Mouse (Mus musculus) stomach, embryonic 16.5 days (tissue): ENCODE measurements around the gene Gm49392. TPM values are rescaled to one million over a fixed set of nuclear protein-coding genes. Genes with fewer than 3 reads are reported as not detected.
"Not testable (repeated sequence)": the region's sequence is repeated elsewhere in the genome, so short reads cannot be mapped to it uniquely, and the experiment has no call there.

Source experiments
- ATAC-seq: fragments of 200-750 bp; cut with Nextera tagmentation; 2 replicates; pipeline ENCODE4 v1.8.0; 2017; ENCODE audit warnings: moderate number of reproducible peaks, moderate TSS enrichment; ENCODE audit not compliant: insufficient read depth, low FRiP score
- H3K27ac ChIP-seq: fragments of 300-500 bp; sonication (generic); 2 replicates; pipeline ENCODE4 v1.5.1; 2014; ENCODE audit warnings: low read length
- H3K27me3 ChIP-seq: fragments of 300-500 bp; sonication (generic); 2 replicates; pipeline ENCODE4 v1.6.1; 2014; ENCODE audit warnings: low read length, control low read depth, mixed read lengths; ENCODE audit not compliant: control insufficient read depth, insufficient read depth
- H3K36me3 ChIP-seq: fragments of 300-500 bp; sonication (generic); 2 replicates; pipeline ENCODE4 v1.6.1; 2014; ENCODE audit warnings: low read length; ENCODE audit not compliant: control insufficient read depth, insufficient read depth
- H3K4me1 ChIP-seq: fragments of 300-500 bp; sonication (generic); 2 replicates; pipeline ENCODE4 v1.6.1; 2014; ENCODE audit warnings: low read length, control low read depth, mixed read lengths; ENCODE audit not compliant: control insufficient read depth, insufficient read depth
- H3K4me2 ChIP-seq: fragments of 300-500 bp; sonication (generic); 2 replicates; pipeline ENCODE4 v1.6.1; 2014; ENCODE audit warnings: low read depth, low read length, mixed read lengths
- H3K4me3 ChIP-seq: fragments of 300-500 bp; sonication (generic); replicated peaks from 2 replicates; pipeline ENCODE4 v1.5.1; 2014; ENCODE audit warnings: mild to moderate bottlenecking, low read length
- H3K9ac ChIP-seq: fragments of 300-500 bp; sonication (generic); 2 replicates; pipeline ENCODE4 v1.6.1; 2014; ENCODE audit warnings: low read length
- H3K9me3 ChIP-seq: fragments of 300-500 bp; sonication (generic); replicated peaks from 2 replicates; pipeline ENCODE4 v1.6.1; 2016; ENCODE audit warnings: low read length, control low read depth; ENCODE audit not compliant: control insufficient read depth
- WGBS: fragments of 180-500 bp; shearing (Covaris S2); extraction: QIAGEN DNeasy Blood & Tissue Kit; methylation state at CpG from one replicate; pipeline ENCODE4 v1.1.7; 2014; 5-methylcytosine and 5-hydroxymethylcytosine counted together
- polyA plus RNA-seq: library from polyadenylated mRNA; unstranded; fragments of >200 nt; fragmentation: Nextera tagmentation; extraction: Ambion mirVana; gene quantifications from 2 replicates; pipeline ENCODE4 v1.2.1, GENCODE M21; 2015

Gm49392 gene
- 0.19 and 0.50 TPM in 2 replicates for polyA plus RNA-seq

GRCm38 (mm10) chr13:60896794-60897193 lies at the start of gene Gm49392:
TSS of gene Gm49392 (minus strand) at chr13:60896894.
- WGBS: 91% methylated on average over 7 of the region's 8 CpGs
- not testable (repeated sequence) for H3K9ac ChIP-seq, H3K9me3 ChIP-seq, H3K27me3 ChIP-seq, H3K4me3 ChIP-seq, H3K36me3 ChIP-seq, ATAC-seq, H3K27ac ChIP-seq, H3K4me2 ChIP-seq, H3K4me1 ChIP-seq

DNA sequence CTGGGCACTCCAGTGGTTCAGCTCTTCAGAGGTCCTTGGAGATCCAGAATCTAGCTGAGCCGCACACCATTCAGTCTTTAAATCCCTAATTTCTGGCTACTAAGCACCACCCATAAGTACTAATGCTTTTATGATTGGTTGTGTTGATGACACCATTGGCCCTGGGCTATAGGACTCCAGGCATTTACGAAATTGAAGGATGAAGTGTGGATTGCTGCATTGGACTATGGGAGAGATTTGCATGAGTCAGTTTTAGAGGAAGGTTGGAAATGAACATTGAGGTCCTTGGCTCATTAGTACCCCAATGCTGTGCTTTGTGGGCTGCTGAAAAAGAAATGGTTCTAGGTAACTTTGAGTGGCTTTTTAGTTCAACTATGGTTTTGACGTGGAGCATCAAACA lies 45.2 kb upstream of the Gm49392 start, which contains the start of gene Tpbpa:
Gene Tpbpa (minus strand): TSS at position 101 of the 400 bp plus-strand sequence.
- H3K4me3 ChIP-seq, H3K27me3 ChIP-seq, H3K4me1 ChIP-seq, ATAC-seq, H3K9me3 ChIP-seq, H3K4me2 ChIP-seq, H3K36me3 ChIP-seq, H3K9ac ChIP-seq, H3K27ac ChIP-seq: not testable (repeated sequence)
- 73% methylated on average over 3 of the region's 3 CpGs for WGBS

GRCm38 (mm10) chr13:60936500-60936901 lies 39.8 kb upstream of the Gm49392 start, which contains the start of the genes Gm49391 and Ctla2a:
TSS of gene Gm49391 (minus strand) at chr13:60936571.
TSS of gene Ctla2a (minus strand) at chr13:60936625.
- 57% methylated on average over 5 of the region's 5 CpGs for WGBS
- peak; percentile 62; the same call in 1 of the 2 replicates for ATAC-seq

GRCm38 (mm10) chr13:60935490-60935889 lies 38.8 kb upstream of the Gm49392 start, which contains the start of gene Gm49393:
TSS of gene Gm49393 (minus strand) at chr13:60935590.
- ATAC-seq, H3K9me3 ChIP-seq, H3K27me3 ChIP-seq, H3K4me3 ChIP-seq, H3K4me1 ChIP-seq, H3K36me3 ChIP-seq, H3K9ac ChIP-seq, H3K4me2 ChIP-seq, H3K27ac ChIP-seq: not testable (repeated sequence)
- WGBS: 79% methylated on average over 2 of the region's 2 CpGs

More at GRCm38 (mm10) chr13:60936500-60936901, 39.8 kb upstream of the Gm49392 start, which contains the start of the genes Gm49391 and Ctla2a:
- Histone ChIP-seq H3K9me3 (no peaks in the 10 kb centered on the region), H3K4me3 (no peak within 1 kb of the TSS), H3K27ac (no peak within 1 kb of the TSS), H3K9ac (no peak within 1 kb of the TSS), H3K27me3 (no peaks in the 10 kb centered on the region), H3K4me2 (no peak within 1 kb of the TSS), H3K36me3 (no peaks in the 10 kb centered on the region), H3K4me1 (no peaks in the 10 kb centered on the region)

- H3K27ac ChIP-seq, H3K9me3 ChIP-seq, H3K9ac ChIP-seq, H3K4me1 ChIP-seq, ATAC-seq, H3K4me2 ChIP-seq, H3K36me3 ChIP-seq, H3K4me3 ChIP-seq, H3K27me3 ChIP-seq: not testable (repeated sequence)
- WGBS: 84% methylated on average over 2 of the region's 2 CpGs
These were observed 8.1 kb upstream of the Gm49392 start, which contains the start of gene Tpbpb for GRCm38 (mm10) chr13:60904780-60905179. TSS of gene Tpbpb (minus strand) at chr13:60904880.

- no peaks in the 10 kb centered on the region for H3K27me3 ChIP-seq
- no peaks in the 10 kb centered on the region for H3K9me3 ChIP-seq
- no peak within 1 kb of the TSS for H3K9ac ChIP-seq
- H3K4me2 ChIP-seq: no peak within 1 kb of the TSS
- H3K27ac ChIP-seq: no peak within 1 kb of the TSS
- no peaks in the 10 kb centered on the region for H3K4me1 ChIP-seq
- WGBS: 61% methylated on average over 3 of the region's 3 CpGs
- ATAC-seq: peak; percentile 47
- no peak within 1 kb of the TSS for H3K4me3 ChIP-seq
- H3K36me3 ChIP-seq: no peaks in the 10 kb centered on the region
These were observed 634 bp upstream of the Gm49392 start, which contains the start of gene Ctla2b for GRCm38 (mm10) chr13:60897328-60897727. TSS of gene Ctla2b (minus strand) at chr13:60897447.

DNA sequence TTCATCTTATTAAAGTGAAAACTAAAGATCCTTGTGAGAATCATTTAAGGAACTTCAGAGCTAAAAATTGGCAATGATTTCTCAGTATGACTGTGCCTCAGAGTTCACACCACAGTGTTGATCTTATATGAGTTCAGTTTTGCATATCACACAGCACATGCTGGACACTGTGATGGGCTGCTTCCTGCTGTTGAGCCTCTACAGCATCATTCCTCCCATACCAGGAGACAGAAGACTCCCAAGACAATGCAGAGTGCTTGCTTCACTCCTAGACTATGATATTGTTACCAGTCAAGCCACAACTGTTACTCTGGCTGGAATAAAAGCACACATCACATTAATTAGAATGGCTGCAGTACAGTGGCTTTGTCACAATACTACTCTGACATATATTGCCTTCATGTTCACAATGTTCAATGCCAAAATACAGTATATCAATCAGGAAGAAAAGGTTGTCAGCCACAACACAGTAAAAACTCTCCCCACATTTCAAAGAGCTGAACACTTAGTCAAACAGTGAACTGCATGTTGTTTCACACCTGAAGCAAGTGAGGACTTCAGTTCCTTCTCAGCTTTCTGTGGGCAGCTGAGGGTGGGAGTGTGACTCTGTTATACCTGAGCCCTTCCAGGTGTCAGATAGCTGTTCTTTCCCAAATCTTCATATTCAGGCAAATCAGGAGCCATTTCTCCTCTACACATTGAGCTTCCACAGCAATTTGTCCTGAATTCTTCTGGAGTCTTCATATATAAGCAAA lies 1.1 kb downstream of the Gm49392 start:
- ATAC-seq: no peak
- Histone ChIP-seq H3K9ac (no peak overlapping the region), H3K27me3 (no peaks in the 10 kb centered on the region), H3K9me3 (no peaks in the 10 kb centered on the region), H3K4me3 (no peak overlapping the region), H3K4me1 (no peaks in the 10 kb centered on the region), H3K4me2 (no peak overlapping the region), H3K27ac (no peak overlapping the region), H3K36me3 (no peaks in the 10 kb centered on the region)

DNA sequence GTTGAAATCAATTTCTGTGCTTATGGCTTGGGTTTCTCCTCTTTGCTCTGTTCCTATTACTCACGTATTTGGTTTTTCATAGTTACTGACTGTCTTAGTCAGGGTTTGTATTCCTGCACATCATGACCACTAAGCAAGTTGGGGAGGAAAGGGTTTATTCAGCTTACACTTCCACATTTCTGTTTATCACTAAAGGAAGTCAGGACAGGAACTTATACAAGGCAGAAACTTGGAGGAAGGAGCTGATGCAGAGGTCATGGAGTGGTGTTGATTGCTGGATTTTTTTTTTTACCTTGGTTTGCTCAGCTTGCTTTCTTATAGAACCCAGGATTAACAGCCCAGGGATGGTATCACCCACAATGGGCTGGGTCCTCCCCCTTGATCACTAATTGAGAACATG lies 4.4 kb downstream of the Gm49392 start:
- no peak overlapping the region for H3K27ac ChIP-seq
- H3K4me2 ChIP-seq: no peak overlapping the region
- H3K36me3 ChIP-seq: no peaks in the 10 kb centered on the region
- H3K4me1 ChIP-seq: no peaks in the 10 kb centered on the region
- WGBS: 76% methylated on average over 1 of the region's 1 CpGs
- H3K9me3 ChIP-seq: no peaks in the 10 kb centered on the region
- no peak for ATAC-seq
- no peaks in the 10 kb centered on the region for H3K27me3 ChIP-seq
- no peak overlapping the region for H3K9ac ChIP-seq
- no peak overlapping the region for H3K4me3 ChIP-seq

GRCm38 (mm10) chr13:60864281-60864680 lies 32.4 kb downstream of the Gm49392 start, which contains the start of gene 4930486L24Rik:
TSS of gene 4930486L24Rik (minus strand) at chr13:60864475.
- H3K9ac ChIP-seq: no peak within 1 kb of the TSS
- WGBS: 58% methylated on average over 1 of the region's 1 CpGs
- no peaks in the 10 kb centered on the region for H3K4me1 ChIP-seq
- H3K27ac ChIP-seq: no peak within 1 kb of the TSS
- no peaks in the 10 kb centered on the region for H3K27me3 ChIP-seq
- no peak for ATAC-seq
- no peak within 1 kb of the TSS for H3K4me2 ChIP-seq
- no peaks in the 10 kb centered on the region for H3K9me3 ChIP-seq
- H3K36me3 ChIP-seq: no peaks in the 10 kb centered on the region
- H3K4me3 ChIP-seq: no peak within 1 kb of the TSS
